Mouse (Mus musculus) spleen, adult 18-20 months (tissue): Measurements from ENCODE around the gene Chst3.
"Not testable (repeated sequence)": the region's sequence is repeated elsewhere in the genome, so short reads cannot be mapped to it uniquely, and the experiment has no call there.

Experiments
- DNase-seq, 2 experiments: peaks; one replicate each; pipeline ENCODE4 v3.0.0; 2022; ENCODE audit warnings: mixed read lengths in 2 of 2

Gene Chst3

DNA sequence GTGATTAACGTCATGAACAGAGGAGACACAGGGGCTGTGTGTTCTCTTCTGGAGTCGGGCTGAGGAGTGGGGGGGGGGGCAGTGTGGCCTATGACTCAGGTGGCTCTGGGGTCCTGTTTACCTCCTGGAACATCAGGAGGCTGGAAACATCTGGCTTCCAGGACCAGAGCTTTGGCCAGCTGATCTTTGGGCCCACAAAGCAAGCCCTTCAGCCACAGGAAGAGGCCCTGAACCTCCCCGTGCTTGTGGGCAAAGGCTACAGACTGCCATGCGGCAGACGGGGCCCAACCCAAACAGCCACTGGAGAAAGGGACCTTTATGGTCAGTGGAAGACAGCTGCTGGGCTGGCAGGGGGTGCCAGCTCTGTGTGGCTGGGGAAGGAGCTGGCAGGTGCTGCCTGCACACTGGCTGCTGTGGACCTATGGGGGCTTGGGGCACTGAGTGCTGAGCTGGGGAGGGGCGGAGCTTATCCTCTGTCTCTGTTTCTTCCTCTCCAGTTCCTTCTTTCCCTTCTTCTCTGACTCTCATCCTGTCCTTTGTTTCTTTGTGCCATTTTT is 67.9 kb downstream of the Chst3 start:
- no peak for DNase-seq

DNA sequence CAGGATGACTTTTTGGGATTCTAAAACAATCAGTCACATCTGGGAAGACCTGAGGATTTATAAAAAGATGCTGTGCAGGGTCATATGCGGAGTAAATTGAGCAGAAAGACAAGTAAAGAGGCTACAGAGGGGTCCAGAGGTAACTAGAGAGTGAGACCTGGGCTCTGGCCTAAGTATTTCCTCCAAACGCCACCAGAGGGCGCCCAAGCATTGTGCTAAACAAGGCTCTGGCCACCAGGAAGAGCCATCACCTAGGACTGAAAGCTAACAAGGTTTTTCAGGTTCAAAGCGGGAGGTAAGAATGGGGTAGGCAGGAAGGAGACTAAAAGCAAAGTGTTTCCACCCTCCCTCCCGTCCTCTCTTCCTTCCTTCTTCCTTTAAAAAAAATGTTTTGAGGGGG is 71.0 kb downstream of the Chst3 start:
- peak; percentile 68 to 86 for DNase-seq

DNA sequence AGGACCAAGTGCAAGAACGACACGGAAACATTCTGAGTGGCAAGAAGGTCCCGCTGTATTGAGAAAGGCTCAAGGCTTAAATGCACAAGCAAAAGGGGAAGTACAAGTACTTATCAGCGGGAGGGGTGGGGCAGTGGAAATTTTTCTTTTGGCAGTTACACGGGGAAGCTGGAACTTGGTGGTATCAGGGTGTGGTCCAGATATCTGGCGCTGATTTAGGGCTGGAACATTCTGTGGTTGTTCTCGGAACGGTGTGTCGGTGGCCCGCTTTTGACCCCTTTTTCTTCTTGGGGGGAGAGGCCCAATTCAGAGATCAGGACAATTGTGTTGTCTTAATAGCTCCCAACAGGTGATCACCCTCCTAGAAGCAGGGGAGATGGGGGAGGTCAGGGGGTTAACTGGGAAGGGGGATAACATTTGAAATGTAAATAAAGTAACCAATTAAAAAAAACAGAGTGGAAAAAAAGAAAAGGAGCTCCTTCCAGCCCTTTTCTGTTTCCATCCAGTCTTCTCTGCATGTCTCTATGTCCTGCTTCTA is 71.5 kb downstream of the Chst3 start:
- DNase-seq, result not testable (repeated sequence)

DNA sequence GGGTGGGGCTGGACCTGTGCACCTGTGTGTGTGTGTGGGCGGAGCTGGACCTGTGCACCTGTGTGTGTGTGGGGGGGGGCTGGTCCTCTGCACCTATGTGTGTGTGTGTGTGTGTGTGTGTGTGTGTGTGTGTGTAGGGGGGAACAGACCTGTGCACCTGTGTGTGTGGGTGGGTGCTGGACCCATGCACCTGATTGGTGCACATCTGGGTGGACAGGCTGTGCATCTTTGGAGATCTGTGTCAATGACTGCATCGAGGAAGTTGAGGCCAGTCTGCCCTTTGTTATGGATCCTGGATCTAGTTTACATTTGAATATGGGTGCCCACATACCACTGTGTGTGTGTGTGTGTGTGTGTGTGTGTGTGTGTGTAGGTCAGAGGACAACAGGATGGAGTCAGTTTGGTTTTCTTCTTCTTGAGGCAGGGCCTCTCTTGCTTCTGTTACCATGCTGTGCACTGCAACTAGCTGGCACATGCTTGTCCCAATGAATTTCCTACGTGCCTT is 77.4 kb downstream of the Chst3 start:
- DNase-seq, result no peak

DNA sequence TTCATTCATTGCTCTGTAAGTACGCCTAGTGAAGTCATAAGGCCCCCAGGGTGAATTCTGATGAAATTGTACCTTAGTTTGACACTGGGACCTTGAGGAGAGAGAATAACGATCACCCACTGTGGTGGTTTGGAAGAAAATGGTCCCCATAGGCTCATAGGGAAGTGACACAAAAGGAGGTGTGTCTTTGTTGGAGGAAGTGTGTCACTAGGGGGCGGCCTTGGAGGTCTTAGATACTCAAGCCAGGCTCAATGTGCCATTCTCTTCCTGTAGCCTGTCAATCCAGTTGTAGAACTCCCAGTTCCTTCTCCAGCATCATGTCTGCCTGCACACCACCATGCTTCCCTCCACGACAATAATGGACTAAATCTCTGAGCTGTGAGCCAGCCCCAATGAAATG is 78.3 kb downstream of the Chst3 start:
- no peak for DNase-seq

DNA sequence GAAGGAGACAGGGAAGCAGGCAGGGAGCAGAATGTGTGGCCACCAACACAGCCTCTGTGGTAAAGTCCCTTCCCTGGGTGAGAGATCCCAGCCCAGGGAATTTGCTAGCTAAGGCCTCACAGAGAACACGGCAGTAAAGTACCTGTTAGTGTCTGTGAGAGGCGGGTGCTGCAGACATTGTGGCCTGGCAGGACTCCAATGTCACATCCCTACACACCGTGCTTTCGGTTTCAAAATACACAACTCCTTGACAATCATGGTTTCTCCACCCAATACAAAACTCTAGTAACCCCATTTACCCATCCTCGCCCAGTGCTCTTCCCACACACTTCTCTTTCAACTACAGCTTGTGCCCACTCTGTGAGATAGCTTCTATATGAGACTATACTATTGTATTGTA is 80.4 kb downstream of the Chst3 start:
- no peak for DNase-seq

DNA sequence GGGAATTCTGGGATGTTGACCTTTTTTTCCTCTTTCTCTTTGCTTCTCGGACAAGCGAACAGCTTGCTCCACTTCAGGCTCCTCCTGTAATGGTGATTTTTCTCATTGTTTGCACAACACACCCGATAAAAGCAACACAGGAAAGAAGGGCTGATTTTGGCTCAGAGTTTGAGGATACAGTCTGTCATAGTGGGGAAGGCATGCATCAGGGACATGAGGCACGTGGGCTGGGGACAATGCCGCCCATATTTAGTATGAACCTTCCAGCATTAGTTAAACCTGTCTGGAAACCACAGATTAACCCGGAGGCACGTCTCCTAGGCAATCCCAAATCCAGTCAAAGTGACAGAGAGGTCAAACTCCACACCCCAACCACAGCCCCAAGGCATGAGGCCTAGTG is 82.1 kb downstream of the Chst3 start:
- no peak for DNase-seq

DNA sequence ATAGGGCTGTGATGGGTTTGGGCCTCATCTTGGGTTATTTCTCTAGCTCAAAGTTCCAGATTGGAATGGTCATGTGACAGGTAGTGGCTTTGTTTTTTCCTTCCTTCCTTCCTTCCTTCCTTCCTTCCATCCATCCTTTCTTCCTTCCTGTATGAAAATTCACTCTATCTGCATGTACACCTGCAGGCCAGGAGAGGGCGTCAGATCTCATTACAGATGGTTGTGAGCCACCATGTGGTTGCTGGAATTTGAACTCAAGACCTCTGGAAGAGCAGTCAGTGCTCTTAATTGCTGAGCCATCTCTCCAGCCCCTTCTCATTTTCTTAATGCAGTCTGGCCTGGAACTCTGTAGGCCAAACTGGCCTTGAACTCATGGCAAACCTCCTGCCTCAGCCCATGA is 83.0 kb downstream of the Chst3 start:
- not testable (repeated sequence) for DNase-seq

DNA sequence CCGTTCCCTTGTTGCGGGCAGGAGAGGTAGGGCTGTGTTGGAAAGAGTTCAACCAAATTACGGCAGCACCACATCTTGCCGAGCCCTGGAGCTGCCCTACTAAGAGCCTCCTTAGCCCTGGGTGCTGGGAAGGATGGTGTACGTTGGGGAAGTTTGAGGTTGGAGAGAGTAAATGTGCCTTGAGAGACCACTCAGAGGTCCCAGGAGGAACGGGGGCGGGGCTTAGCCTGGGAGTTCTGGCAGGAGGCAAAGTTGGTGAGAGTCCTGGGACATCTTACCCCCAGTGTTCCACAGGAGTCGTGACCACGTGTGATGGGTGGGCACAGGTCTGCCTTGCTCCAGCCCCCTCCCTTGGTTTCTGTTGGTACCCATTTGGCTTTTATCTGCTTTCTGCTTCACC is 84.9 kb downstream of the Chst3 start:
- no peak for DNase-seq

DNA sequence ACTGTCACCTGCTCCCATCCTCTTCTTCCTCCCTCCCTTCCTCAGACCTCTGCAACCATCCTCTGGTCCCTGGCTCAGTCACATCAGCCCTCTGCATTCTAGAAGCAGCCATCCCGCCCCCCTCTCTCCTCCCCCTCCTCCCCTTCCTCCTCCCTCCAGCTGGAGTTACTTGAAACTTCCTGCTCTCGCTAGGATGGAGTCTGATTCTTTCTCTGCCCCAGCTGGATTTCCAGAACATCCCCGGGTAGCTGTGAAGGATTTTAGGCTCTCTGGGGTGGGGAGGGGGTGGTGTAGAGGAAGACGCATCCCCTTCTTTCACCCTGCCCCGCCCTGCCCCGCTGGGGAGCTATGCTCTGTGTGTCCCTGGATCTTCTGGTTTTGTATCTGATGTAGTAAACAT is 85.6 kb downstream of the Chst3 start:
- no peak for DNase-seq
